Mouse (Mus musculus) midbrain, postnatal 0 days (tissue): ENCODE data around the gene Gpat2. TPM values are rescaled to one million over a fixed set of nuclear protein-coding genes. Genes with fewer than 3 reads are reported as not detected.

Experiments used
- ATAC-seq: fragments of 200-750 bp; cut with Nextera tagmentation; 2 replicates; pipeline ENCODE4 v1.8.0; 2017; ENCODE audit warnings: moderate number of reproducible peaks, mild to moderate bottlenecking, moderate TSS enrichment, moderate library complexity; ENCODE audit not compliant: low FRiP score
- DNase-seq: peaks from one replicate; pipeline ENCODE4 v3.0.0-alpha.2; 2015; ENCODE audit warnings: low spot score
- H3K27ac ChIP-seq: fragments of 300-500 bp; sonication (generic); 2 replicates; pipeline ENCODE4 v1.5.1; 2014; ENCODE audit warnings: low read depth, mild to moderate bottlenecking, low read length, mixed read lengths
- H3K27me3 ChIP-seq: fragments of 300-500 bp; sonication (generic); 2 replicates; pipeline ENCODE4 v1.6.1; 2014; ENCODE audit warnings: low read length, control low read depth, mixed read lengths; ENCODE audit not compliant: insufficient read depth
- H3K36me3 ChIP-seq: fragments of 300-500 bp; sonication (generic); 2 replicates; pipeline ENCODE4 v1.6.1; 2014; ENCODE audit warnings: low read length, control low read depth, mixed read lengths; ENCODE audit not compliant: insufficient read depth
- H3K4me1 ChIP-seq: fragments of 300-500 bp; sonication (generic); 2 replicates; pipeline ENCODE4 v1.6.1; 2014; ENCODE audit warnings: mild to moderate bottlenecking, control low read depth, antibody characterized with exemption, low read length, mixed read lengths; ENCODE audit not compliant: insufficient read depth
- H3K4me2 ChIP-seq: fragments of 300-500 bp; sonication (generic); 2 replicates; pipeline ENCODE4 v1.6.1; 2014; ENCODE audit warnings: low read depth, mild to moderate bottlenecking, low read length, mixed read lengths; ENCODE audit not compliant: poor library complexity, severe bottlenecking
- H3K4me3 ChIP-seq: fragments of 300-500 bp; sonication (generic); 2 replicates; pipeline ENCODE4 v1.5.1; 2014; ENCODE audit warnings: low read depth, mild to moderate bottlenecking, low read length, moderate library complexity
- H3K9ac ChIP-seq: fragments of 300-500 bp; sonication (generic); replicated peaks from 2 replicates; pipeline ENCODE4 v1.6.1; 2014; ENCODE audit warnings: mild to moderate bottlenecking, low read length, moderate library complexity, mixed read lengths; ENCODE audit not compliant: poor library complexity, severe bottlenecking
- H3K9me3 ChIP-seq: fragments of 300-500 bp; sonication (generic); 2 replicates; pipeline ENCODE4 v1.6.1; 2016; ENCODE audit warnings: low read length, control low read depth
- CTCF ChIP-seq: IDR thresholded peaks from 2 replicates; pipeline ENCODE4 v1.5.1; 2016; ENCODE audit warnings: antibody characterized with exemption, mild to moderate bottlenecking
- WGBS: fragments of 180-500 bp; shearing (Covaris S2); extraction: QIAGEN DNeasy Blood & Tissue Kit; methylation state at CpG from one replicate; pipeline ENCODE4 v1.1.7; 2014; 5-methylcytosine and 5-hydroxymethylcytosine counted together
- polyA plus RNA-seq: library from polyadenylated mRNA; unstranded; fragments of >200 nt; fragmentation: Nextera tagmentation; extraction: Ambion mirVana; gene quantifications from 2 replicates; pipeline ENCODE4 v1.2.1, GENCODE M21; 2015
- total RNA-seq: library from RNA; depleted of rRNA; stranded (reverse); fragments of >200 nt; gene quantifications from 2 replicates; pipeline ENCODE4 v1.2.3, GENCODE M21; 2014

The Gpat2 gene
- total and polyA plus RNA-seq, 2 experiments from 2014 or later: 0.23 to 0.55 TPM

DNA sequence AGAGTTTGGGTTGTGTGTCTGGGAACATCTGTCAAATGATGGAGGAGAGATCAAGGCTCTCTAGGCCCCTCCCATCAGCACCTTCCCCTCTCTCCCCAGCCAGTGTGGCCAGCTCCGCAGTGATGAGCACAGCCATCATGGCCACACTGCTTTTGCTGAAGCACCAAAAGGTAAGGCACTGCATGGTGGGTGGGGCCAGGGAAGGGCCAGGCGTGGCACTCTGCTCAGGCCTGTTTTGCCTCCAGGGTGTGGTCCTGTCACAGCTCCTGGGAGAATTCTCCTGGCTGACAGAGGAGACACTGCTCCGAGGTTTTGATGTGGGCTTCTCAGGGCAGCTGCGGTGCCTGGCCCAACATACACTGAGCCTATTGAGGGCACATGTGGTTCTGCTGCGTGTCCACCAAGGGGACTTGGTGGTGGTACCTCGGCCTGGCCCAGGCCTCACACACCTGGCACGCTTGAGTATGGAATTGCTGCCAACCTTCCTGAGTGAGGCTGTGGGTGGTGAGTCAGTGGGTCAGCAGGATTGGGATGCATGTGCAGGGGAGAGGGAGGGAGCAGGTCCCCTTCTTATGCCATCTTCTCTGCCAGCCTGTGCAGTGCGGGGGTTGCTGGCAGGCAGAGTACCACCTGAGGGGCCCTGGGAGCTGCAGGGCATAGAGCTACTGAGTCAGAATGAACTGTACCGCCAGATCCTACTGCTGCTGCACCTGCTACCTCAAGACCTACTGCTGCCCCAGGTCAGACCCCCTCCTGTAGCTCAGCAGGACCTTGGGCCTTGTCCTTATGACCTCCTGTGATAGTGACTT lies 8.7 kb downstream of the Gpat2 start:
- Histone ChIP-seq H3K4me3 (no peak overlapping the region), H3K27ac (no peak overlapping the region), H3K9me3 (no peaks in the 10 kb centered on the region), H3K4me2 (no peak overlapping the region), H3K36me3 (peaks cover 23% of the 10 kb centered on the region), H3K9ac (no peak overlapping the region), H3K27me3 (no peaks in the 10 kb centered on the region), H3K4me1 (no peaks in the 10 kb centered on the region)
- 0 out of 2 replicates have a peak, but pooled peaks have one; percentile 15 for ATAC-seq
- no peak for DNase-seq
- TF ChIP-seq CTCF: no peak
- WGBS: 88% methylated on average over 9 of the region's 9 CpGs

DNA sequence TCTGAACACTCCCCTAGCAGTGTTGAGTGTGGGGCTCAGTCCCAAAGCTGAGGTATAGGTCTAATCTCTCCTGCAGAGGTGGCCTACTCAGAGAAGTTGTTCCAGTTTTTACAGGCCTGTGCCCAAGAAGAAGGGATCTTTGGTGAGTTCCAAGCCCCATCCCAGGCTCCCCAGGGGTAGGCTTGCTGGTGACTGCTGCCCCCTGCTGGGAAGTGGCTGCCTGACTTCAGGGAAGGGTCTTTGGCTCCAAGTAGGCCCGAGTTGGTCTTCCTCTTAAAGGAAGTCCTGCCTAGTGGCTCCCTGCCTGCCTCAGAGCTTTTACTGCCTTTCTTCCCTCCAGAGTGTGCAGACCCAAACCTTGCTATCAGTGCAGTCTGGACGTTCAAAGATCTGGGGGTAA lies 10.1 kb downstream of the Gpat2 start:
- ATAC-seq: no peak
- Histone ChIP-seq H3K27ac (no peak overlapping the region), H3K4me2 (no peak overlapping the region), H3K36me3 (peaks cover 29% of the 10 kb centered on the region), H3K4me1 (no peaks in the 10 kb centered on the region), H3K27me3 (no peaks in the 10 kb centered on the region), H3K9ac (no peak overlapping the region), H3K4me3 (no peak overlapping the region), H3K9me3 (no peaks in the 10 kb centered on the region)
- DNase-seq: peak; percentile 7
- TF ChIP-seq CTCF: peak; percentile 58
- 38% methylated on average over 2 of the region's 2 CpGs for WGBS

DNA sequence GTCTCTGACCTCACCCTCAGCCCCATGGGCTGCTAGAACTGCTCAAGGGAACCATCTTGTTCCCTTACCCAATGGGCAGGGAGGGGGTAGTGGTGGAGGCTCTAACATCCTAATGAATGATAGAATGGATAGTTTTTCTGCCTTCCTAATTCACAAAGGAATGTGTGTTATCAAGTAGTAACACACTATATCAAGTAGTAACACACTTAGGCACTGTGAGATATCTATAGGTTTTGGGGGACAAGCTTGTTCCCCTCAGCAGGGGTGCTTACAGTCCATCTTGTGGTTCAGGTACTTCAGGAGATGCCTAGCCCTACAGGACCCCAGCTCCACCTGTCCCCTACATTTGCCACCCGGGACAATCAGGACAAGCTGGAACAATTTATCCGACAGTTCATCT lies 10.6 kb downstream of the Gpat2 start:
- no peak for ATAC-seq
- Histone ChIP-seq H3K9ac (no peak overlapping the region), H3K4me2 (no peak overlapping the region), H3K4me1 (no peaks in the 10 kb centered on the region), H3K27ac (no peak overlapping the region), H3K9me3 (no peaks in the 10 kb centered on the region), H3K27me3 (no peaks in the 10 kb centered on the region), H3K36me3 (peaks cover 29% of the 10 kb centered on the region), H3K4me3 (no peak overlapping the region)
- DNase-seq: no peak
- TF ChIP-seq CTCF: no peak
- WGBS: 95% methylated on average over 2 of the region's 2 CpGs

DNA sequence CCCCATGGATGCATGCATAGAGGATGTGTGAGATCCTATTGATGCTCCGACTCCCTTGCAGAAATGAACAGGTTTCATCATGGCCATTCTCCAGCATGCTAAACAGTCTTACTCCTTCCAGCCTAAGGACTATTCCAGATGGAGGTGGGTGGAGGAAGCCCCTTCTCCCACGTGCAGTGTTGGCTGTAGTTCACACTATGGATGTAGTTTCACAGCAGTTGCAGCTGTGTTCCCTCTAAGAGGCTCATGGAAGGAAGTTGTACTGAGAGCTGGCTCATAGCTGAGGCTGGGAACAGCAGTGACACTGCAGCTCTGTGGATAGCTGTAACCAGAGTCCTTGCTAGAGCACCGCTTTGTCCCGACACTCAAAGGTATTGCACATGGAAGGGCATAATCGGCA lies 12.7 kb downstream of the Gpat2 start:
- Histone ChIP-seq H3K4me1 (no peaks in the 10 kb centered on the region; the same call in 1 of the 2 replicates), H3K4me2 (no peak overlapping the region)

DNA sequence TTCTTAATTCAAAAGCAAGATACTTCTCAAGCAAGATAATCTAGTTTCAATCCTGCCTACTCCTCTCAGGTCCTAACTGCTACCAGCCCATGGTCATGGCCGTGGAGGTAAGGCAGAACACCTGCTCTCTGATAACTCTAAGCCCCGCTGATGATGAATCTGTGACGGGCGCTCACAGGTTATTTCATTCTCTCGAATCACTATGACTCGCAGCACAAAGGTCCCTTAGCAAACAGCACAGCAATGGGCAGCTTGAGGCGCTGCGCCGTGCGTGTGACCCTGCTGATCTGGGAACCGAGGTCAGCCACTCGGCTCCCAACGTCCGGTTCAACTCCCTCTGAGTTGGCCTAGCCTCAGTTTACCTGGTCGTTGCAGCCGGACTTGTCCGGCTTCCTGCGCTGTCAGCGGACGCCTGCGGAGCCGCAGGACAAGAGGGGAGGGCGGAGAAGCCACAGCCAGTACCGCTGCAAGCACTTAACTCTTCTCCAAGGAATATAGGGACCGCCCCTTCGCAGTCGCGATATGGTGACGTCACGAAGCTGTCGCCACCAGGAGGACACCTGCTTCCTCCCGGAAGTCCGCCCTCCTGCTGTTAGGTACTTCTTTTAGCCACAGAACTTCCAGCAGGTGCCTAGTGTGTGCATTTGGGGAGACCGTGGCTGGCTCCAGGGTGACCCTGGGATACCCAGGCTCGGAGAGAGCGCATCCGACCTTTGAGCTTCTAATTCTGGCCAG lies 19.2 kb downstream of the Gpat2 start, which contains the start of gene Fahd2a:
Gene Fahd2a (minus strand): TSS at position 511 of the 735 bp plus-strand sequence.
- Histone ChIP-seq H3K27ac (peak within 1 kb of the TSS; percentile 55; the same call in 1 of the 2 replicates), H3K9ac (peak within 1 kb of the TSS; percentile 74), H3K4me1 (peaks cover 13% of the 10 kb centered on the region), H3K27me3 (0 out of 2 replicates have a peak, but pooled peaks cover 4% of the 10 kb centered on the region), H3K4me3 (peak within 1 kb of the TSS; percentile 79), H3K36me3 (peaks cover 6% of the 10 kb centered on the region; the same call in 1 of the 2 replicates), H3K9me3 (no peaks in the 10 kb centered on the region), H3K4me2 (peak within 1 kb of the TSS; percentile 73)
- peak; percentile 47 for TF ChIP-seq CTCF
- peak; percentile 93 for DNase-seq
- 4% methylated on average over 37 of the region's 37 CpGs for WGBS
- ATAC-seq: peak; percentile 95

More for the DNA sequence above, 12.7 kb downstream of the Gpat2 start:
- Histone ChIP-seq H3K27me3 (no peaks in the 10 kb centered on the region), H3K27ac (no peak overlapping the region), H3K4me3 (no peak overlapping the region), H3K36me3 (peaks cover 32% of the 10 kb centered on the region), H3K9ac (no peak overlapping the region), H3K9me3 (no peaks in the 10 kb centered on the region)
- TF ChIP-seq CTCF: no peak
- no peak for ATAC-seq
- DNase-seq: no peak
- 89% methylated on average over 5 of the region's 5 CpGs for WGBS
